Mouse (Mus musculus) liver, postnatal 0 days (tissue): ENCODE data around the gene Gm10563.
"Not testable (repeated sequence)": the region's sequence is repeated elsewhere in the genome, so short reads cannot be mapped to it uniquely, and the experiment has no call there.

Experiments used
- CTCF ChIP-seq: sonication (generic); IDR thresholded peaks from 2 replicates; pipeline ENCODE4 v1.5.1; 2016; ENCODE audit warnings: antibody characterized with exemption, low read depth
- EP300 ChIP-seq: IDR thresholded peaks from 2 replicates; pipeline ENCODE4 v1.6.1; 2016; ENCODE audit warnings: antibody characterized with exemption, low read depth, mild to moderate bottlenecking

- TF ChIP-seq EP300, CTCF: not testable (repeated sequence)
Observed at GRCm38 (mm10) chr4:155570315-155570714, 74.9 kb downstream of the Gm10563 start.
